Mouse (Mus musculus) CD4-positive, CD25-positive, alpha-beta regulatory T cell, adult 4 months (primary cell): Measurements from ENCODE around the gene Hinfp. TPM values are rescaled to one million over a fixed set of nuclear protein-coding genes. Genes with fewer than 3 reads are reported as not detected.
"Not testable (repeated sequence)": the region's sequence is repeated elsewhere in the genome, so short reads cannot be mapped to it uniquely, and the experiment has no call there.

Source experiments
- ATAC-seq: one replicate; pipeline ENCODE4 v1.8.0; 2017
- polyA plus RNA-seq, 2 experiments: library from polyadenylated mRNA; unstranded; fragments of 100-300 nt; shearing (Covaris generic); gene quantifications; one replicate each; pipeline ENCODE4 v1.2.1; 2017

Hinfp gene
- polyA plus RNA-seq, 2 experiments from 2014 or later, result 20.0 to 23.4 TPM

- ATAC-seq, result no peak
These were observed 6.0 kb upstream of the Hinfp start for GRCm38 (mm10) chr9:44311136-44312134.

- ATAC-seq, result no peak
These were observed 5.3 kb upstream of the Hinfp start for GRCm38 (mm10) chr9:44310750-44311135.

GRCm38 (mm10) chr9:44309756-44310155, 4.3 kb upstream of the Hinfp start:
- no peak for ATAC-seq

DNA sequence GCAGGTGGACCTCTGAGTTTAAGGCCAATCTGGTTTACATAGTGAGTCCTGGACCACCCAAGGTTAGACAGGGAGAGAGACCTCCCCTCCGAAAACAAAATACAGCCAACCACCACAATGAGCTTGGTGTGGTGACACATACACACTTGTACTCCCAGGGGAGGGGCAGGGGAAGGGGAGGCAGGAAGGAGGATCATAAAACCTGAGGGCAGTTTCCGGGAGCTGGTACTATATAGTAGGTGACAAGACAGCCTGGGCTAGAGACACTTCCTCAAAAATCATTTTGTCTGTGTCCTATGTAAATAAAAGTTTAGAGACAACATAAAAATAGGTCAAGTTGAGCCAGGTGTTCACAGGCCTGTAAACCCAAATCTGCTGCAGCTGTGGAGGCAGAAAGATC, 1.8 kb upstream of the Hinfp start:
- ATAC-seq, result no peak

DNA sequence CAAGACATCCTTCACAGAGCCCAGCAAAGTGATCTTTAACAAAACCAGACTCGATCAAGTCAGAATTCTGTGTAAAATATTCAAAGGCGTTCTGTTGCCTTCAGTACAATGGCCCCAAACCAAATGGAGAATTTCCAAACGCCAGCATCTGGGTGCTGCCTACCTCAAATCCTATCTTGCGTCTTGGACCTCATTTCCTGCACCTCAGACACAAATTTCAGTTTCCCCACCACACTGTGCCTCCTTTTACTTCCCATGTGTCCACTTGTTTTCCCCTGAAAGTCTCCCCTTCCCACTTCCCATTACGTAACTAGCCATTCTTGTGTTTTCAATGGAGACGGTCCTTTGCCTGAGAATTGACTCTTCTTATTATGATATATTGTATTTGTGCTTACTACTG, 1.1 kb upstream of the Hinfp start:
- no peak for ATAC-seq

DNA sequence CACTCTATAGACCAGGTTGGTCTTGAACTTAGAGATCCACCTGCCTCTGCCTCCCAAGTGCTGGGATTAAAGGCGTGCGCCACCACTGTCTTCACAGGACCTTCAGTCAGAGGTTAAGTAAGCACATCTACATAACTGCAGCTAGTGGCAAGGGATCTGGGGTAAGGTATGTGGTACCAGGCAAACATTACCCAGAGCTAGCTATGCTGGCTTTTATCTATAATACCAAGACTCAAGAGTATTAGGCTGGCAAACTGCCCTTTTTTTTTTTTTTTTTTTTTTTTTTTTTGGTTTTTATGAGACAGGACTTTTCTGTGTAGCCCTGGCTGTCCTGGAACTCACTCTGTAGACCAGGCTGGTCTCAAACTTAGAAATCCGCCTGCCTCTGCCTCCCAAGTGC, 5.5 kb downstream of the Hinfp start:
- not testable (repeated sequence) for ATAC-seq

- ATAC-seq, result peak; percentile 45
These were observed 13.0 kb downstream of the Hinfp start for GRCm38 (mm10) chr9:44292490-44292889.

DNA sequence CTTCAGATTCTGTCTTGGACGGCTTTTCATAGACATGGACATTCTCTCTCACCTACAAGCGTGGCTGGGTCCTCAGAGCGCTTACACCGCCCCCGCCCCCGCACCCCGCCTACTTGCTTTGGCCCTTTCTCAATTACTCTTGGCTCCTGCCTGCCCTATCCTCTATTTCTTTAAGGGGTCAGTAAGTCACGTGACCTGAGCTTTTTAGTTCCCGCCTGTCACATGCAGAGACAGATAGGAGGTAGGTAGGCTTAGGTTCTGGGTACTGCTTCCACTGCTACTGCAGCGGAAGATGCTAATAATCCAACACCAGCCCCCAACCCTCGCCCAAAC, 16.5 kb downstream of the Hinfp start:
- ATAC-seq, result no peak

DNA sequence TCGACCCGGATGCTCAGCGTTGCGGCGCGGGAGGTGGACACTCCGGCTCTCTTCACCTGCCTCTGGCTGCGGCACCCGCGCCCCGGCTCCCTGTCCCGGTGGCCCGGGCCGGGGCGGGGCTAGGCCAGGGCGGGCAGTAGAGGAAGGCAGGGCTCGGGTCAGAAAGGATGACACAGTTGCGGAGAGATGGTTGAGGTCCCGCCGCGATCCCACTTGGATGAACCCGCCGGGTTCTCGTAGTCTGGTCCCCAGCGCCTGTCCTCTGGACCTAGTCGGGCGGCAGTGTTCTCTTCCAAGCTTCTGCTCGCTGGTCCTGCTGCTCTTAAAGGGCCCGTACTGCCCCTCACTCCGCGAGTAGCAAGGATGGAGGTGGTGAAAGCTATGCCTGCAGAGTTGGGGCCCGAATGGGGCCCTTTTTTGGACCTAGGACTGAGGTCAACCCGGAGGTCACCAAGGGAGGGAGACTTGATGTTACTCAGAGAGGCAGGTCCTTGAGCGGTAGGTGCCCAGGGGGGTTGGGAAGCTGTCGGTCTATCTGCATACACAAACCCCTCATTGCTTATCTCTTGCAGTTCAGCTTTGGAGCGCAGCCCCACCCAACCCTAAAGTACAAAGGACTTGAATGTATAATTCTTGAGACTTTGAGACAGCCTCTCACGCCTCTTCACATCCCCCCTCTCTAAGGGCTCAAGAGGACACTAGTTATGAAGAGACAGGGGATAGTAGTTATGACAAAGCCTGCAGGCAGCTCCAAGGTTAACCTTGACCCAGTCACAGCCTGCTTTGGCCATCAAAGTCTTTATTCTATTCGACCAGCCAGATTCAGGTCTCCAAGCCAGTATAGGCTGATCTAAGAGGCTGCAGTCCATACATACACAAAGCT, 17.2 kb downstream of the Hinfp start, which contains the start of gene Abcg4:
TSS of gene Abcg4 (minus strand) at position 540 of the 883 bp plus-strand sequence.
- ATAC-seq, result peak; percentile 26

DNA sequence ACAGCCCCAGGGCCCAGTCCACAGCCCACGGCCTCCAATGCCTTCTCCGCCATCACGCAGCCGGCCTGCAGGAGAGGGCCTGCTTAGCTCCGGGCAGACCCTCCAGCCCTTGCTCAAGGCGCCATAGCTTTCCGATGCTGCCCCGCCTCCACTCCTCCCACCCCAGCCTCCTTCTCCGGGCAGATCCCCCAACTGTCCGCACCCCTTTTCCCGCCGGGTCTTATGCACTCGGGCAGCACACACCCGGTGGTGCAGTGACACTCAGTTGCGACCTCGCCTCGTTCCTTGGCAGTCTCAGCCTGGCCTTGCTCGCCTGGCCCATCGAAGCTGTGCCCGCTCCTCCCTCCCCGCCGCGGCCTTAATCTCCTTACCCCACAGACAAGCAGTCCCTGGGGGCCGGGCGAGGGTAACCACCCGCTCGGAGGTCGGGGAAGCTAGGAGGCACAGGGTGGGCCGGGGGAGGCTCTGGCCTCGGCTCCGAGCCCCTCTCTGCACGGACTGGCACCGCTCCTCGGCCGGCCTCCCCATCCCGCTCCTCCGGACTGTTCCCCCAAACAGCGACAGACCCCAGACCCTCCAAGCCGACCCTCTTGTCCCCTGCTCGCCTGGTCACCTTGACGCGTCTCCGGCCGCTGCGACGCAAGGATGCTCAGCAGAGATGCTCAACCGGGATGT, 17.9 kb downstream of the Hinfp start:
- ATAC-seq, result peak; percentile 32

- ATAC-seq, result no peak
These were observed 18.5 kb downstream of the Hinfp start for GRCm38 (mm10) chr9:44287003-44287400.

- ATAC-seq, result no peak
These were observed 19.1 kb downstream of the Hinfp start for GRCm38 (mm10) chr9:44286256-44286850.

DNA sequence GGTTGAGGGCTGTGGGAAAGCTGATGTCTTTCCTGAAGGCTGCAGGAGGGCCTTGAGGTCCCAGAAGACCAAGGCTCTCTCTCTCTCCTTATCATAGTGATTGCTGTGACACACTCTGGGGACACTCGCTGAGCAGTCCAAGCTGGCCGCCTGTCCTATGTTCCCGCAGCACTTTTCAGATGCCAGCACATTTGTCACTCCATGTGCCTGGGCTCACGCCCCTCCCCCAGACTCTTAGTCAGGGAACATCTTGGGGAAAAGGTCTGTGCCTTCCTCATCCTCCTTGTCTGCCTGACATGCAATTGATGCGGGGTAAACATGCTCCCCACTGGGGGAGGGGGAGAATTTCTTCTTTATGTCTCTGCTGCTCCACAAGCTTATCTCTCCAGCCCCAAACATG, 22.3 kb downstream of the Hinfp start:
- ATAC-seq, result no peak

DNA sequence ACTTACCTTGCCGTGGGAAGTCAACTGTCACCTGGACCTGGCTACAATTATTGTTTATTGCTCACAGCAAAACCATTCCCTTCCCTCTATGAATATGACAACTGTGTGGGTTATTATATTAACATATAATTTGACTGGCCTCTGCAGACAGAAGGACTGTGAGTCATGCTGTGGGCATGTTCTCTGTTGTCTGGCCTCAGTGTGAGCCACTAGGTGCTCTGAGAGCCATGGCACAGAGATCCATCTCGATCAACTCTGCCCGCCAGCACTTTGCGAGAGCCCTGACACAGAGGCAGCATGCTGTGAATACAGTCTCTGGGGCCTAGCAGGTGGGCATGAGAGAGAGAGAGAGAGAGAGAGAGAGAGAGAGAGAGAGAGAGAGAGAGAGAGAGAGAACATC, 35.5 kb downstream of the Hinfp start:
- ATAC-seq, result no peak

DNA sequence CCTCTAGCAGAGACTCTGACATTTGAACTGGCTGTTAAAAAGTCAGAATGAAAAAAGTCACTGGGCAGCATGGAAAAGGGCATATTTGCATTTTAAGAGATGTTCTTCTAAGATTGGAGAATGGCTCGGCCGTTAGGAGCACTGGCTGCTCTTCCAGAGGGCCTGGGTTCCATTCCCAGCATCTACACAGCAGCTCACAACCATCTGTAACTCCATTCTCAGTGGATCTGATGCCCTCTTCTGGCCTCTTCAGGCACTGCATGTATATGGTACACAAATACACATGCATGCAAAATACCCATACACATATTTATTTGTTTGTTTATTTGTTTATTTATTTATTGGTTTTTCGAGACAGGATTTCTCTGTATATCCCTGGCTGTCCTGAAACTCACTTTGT, 36.4 kb downstream of the Hinfp start:
- ATAC-seq, result no peak

DNA sequence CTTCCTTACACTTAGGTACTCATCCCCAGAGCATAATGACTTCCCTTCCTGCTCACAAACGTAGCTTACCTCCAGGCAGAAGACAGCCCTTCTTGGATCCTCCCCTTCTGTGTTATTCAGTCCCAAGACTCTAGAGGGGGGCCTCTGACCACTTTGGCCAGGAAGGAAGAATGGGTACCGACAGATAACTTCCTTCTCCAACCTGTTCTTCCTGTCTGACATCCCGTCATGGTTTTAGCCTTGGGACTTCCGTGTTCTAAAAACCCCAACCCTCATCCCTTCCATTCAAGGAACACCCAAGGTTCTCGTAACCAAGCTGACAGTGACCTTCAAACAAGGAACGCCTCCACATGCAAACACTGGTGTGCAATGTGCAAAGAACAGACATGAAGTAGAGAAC, 37.0 kb downstream of the Hinfp start, which contains the start of gene Nlrx1:
TSS of gene Nlrx1 (minus strand) at position 168 of the 400 bp plus-strand sequence.
- peak; percentile 33 for ATAC-seq

- ATAC-seq, result peak; percentile 95
These were observed 37.5 kb downstream of the Hinfp start for GRCm38 (mm10) chr9:44268027-44268360.

DNA sequence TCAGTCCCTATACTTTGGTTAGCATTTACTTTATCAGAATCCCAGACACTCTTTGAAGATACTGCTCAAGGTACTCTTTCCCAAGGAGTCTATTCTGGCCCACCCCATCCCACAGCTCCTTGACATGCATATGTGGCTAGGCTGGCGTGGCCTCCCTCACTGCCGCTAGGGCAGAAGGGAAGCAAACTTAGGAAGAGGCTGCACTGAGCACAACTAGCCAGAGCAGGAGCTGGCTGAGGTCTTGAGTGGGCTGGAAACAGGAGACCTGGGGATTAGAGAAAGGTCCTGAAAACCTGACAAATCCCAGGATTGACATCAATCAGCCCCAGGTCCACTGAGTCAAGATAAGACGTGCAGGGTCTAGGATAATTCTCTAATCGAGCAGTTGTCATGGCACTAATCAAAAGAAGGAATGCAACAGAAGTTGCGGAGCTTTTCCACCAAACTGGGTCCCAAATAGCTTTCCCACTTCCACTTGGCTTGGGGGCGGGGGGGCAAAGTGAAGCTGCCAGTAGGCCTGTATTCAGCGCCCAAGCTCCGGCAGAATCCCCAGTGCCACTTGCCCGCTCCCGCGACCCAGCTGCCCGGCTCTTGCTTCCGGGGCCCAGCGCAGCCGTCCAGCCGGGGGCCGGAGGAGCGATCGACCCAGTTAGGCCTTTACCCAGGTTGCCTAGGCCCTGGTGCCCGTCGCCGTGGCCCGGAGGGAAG, 38.0 kb downstream of the Hinfp start:
- ATAC-seq, result no peak

DNA sequence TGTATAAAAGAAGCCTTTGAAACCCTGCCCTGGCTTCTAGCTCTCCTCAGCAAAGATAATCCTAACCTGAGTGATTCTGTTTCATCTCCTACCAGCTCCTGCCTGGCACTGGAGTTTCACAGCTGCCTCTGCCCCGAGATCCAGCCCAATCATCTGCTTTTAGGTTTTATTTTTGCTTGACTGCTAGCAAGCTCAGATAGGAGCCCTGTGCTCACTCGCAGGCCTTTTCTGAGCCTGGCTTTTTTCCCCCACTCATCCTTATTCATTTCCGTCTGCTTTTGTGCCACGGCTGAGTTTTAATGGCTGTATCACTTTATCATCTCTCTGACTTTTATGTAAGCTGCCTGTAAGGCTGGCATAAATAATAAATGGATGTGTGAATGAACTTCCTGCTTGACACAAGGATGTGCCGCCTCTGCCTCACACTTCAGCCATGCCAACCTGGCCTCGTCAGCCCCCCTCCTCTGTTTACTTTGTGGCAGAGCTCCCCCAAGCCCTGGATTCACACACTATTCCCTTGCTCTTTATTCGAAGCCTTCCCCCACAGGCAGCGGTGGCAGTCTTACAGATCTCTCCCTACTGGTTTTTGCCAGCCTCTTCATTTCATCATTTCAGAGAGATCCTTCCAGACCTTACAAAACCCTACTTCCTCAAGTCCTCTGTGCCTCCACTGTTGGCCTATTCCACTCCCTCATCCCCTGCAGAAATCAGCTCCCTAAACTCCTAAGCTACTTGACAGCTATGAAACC, 38.8 kb downstream of the Hinfp start:
- ATAC-seq, result no peak

DNA sequence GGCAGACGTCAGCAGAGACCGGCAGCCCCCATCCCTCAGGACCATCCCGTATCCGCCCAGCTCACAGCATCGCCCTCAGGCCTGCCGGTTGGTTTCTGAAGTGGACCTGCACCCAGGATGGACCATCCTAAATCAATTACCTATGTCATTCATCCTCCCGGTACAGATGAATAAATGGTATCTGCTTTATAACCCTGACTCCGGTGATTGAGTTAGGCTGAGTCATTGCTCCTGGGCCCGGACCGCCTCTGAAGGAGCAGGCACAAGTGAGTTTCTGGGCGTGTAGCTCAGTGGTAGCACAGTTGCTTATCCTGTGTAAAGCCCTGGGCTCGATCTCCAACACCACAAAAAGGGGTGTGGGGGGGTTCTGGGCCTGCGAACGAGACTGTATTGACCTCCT, 44.1 kb downstream of the Hinfp start:
- ATAC-seq, result no peak

- no peak for ATAC-seq
These were observed 46.5 kb downstream of the Hinfp start for GRCm38 (mm10) chr9:44259014-44259413.
